Mouse (Mus musculus) right cerebral cortex, adult 2 months (tissue): ENCODE measurements at regions not wholly inside any gene's neighbourhood (a gene's known extent, or its start where the extent isn't known, plus 50 kb on each side); places are given as distances from the start of the nearest gene placed in this dataset.

Experiments
- DNase-seq, 2 experiments: peaks; one replicate each; pipeline ENCODE4 v3.0.0; 2021 to 2022; ENCODE audit warnings: low spot score in 2 of 2

GRCm38 (mm10) chr2:173994301-173995073 lies 81.6 kb upstream of the Stx16 start:
- no peak for DNase-seq

- DNase-seq, result no peak
Measured at GRCm38 (mm10) chr2:174004666-174005065, 71.4 kb upstream of the Stx16 start.

- DNase-seq, result no peak
Measured at GRCm38 (mm10) chr2:174007976-174008349, 68.1 kb upstream of the Stx16 start.

GRCm38 (mm10) chr2:174008350-174009218 lies 67.5 kb upstream of the Stx16 start:
- no peak for DNase-seq

- DNase-seq, result no peak
Measured at GRCm38 (mm10) chr2:174010038-174010437, 66.1 kb upstream of the Stx16 start.

- no peak for DNase-seq
Measured at GRCm38 (mm10) chr2:174011399-174011798, 64.7 kb upstream of the Stx16 start.

- no peak for DNase-seq
Measured at GRCm38 (mm10) chr2:174014361-174014760, 61.7 kb upstream of the Stx16 start.

GRCm38 (mm10) chr2:174015283-174015682 lies 60.8 kb upstream of the Stx16 start:
- DNase-seq, result no peak

- DNase-seq, result no peak
Measured at GRCm38 (mm10) chr2:174016068-174016467, 60.0 kb upstream of the Stx16 start.

- no peak for DNase-seq
Measured at GRCm38 (mm10) chr2:174017042-174017441, 59.1 kb upstream of the Stx16 start.

GRCm38 (mm10) chr2:174017596-174017995 lies 58.5 kb upstream of the Stx16 start:
- no peak for DNase-seq

- DNase-seq, result no peak
Measured at GRCm38 (mm10) chr2:174018002-174018401, 58.1 kb upstream of the Stx16 start.

- no peak for DNase-seq
Measured at GRCm38 (mm10) chr2:174018986-174019385, 57.1 kb upstream of the Stx16 start.

- DNase-seq, result no peak
Measured at GRCm38 (mm10) chr2:174019970-174020369, 56.1 kb upstream of the Stx16 start.

- no peak for DNase-seq
Measured at GRCm38 (mm10) chr2:174020447-174020846, 55.7 kb upstream of the Stx16 start.

- no peak for DNase-seq
Measured at GRCm38 (mm10) chr2:174021538-174021937, 54.6 kb upstream of the Stx16 start.

- no peak for DNase-seq
Measured at GRCm38 (mm10) chr2:174022292-174022691, 53.8 kb upstream of the Stx16 start.

GRCm38 (mm10) chr2:174025181-174025870 lies 50.8 kb upstream of the Stx16 start:
- DNase-seq, result peak; percentile 16 to 24
